Mouse (Mus musculus): ENCODE results near the gene Bahcc1.

The Bahcc1 gene

GRCm38 (mm10) chr11:120228911-120229437 is 3.8 kb upstream of the Bahcc1 start:
- WGBS = 32% methylated on average over 7 of the region's 7 CpGs

- WGBS = 3% methylated on average over 42 of the region's 42 CpGs
These were observed 2.6 kb upstream of the Bahcc1 start for GRCm38 (mm10) chr11:120229861-120230751.

- under 1% methylated on average over 58 of the region's 58 CpGs for WGBS
These were observed 1.8 kb upstream of the Bahcc1 start for GRCm38 (mm10) chr11:120230841-120231370.

GRCm38 (mm10) chr11:120231379-120231778 is 1.4 kb upstream of the Bahcc1 start:
- under 1% methylated on average over 27 of the region's 27 CpGs for WGBS

- WGBS = under 1% methylated on average over 51 of the region's 51 CpGs
These were observed 841 bp downstream of the Bahcc1 start for GRCm38 (mm10) chr11:120233441-120234135.

GRCm38 (mm10) chr11:120234136-120234775 is 1.5 kb downstream of the Bahcc1 start:
- under 1% methylated on average over 52 of the region's 52 CpGs for WGBS

- 1% methylated on average over 39 of the region's 39 CpGs for WGBS
These were observed 2.0 kb downstream of the Bahcc1 start for GRCm38 (mm10) chr11:120234776-120235181.

- 2% methylated on average over 40 of the region's 40 CpGs for WGBS
These were observed 2.8 kb downstream of the Bahcc1 start for GRCm38 (mm10) chr11:120235385-120236113.

- WGBS = 2% methylated on average over 13 of the region's 13 CpGs
These were observed 3.3 kb downstream of the Bahcc1 start for GRCm38 (mm10) chr11:120236114-120236437.

GRCm38 (mm10) chr11:120236438-120237165 is 3.9 kb downstream of the Bahcc1 start:
- WGBS = under 1% methylated on average over 95 of the region's 96 CpGs

- WGBS = under 1% methylated on average over 89 of the region's 89 CpGs
These were observed 4.7 kb downstream of the Bahcc1 start for GRCm38 (mm10) chr11:120237166-120238131.

GRCm38 (mm10) chr11:120238306-120238705 is 5.6 kb downstream of the Bahcc1 start:
- WGBS = 31% methylated on average over 8 of the region's 8 CpGs

- 25% methylated on average over 8 of the region's 8 CpGs for WGBS
These were observed 6.1 kb downstream of the Bahcc1 start for GRCm38 (mm10) chr11:120238751-120239359.

GRCm38 (mm10) chr11:120239581-120239991 is 6.8 kb downstream of the Bahcc1 start:
- 21% methylated on average over 11 of the region's 11 CpGs for WGBS

GRCm38 (mm10) chr11:120240206-120240605 is 7.5 kb downstream of the Bahcc1 start:
- 8% methylated on average over 10 of the region's 10 CpGs for WGBS

GRCm38 (mm10) chr11:120240941-120241890 is 8.5 kb downstream of the Bahcc1 start:
- 26% methylated on average over 29 of the region's 29 CpGs for WGBS

GRCm38 (mm10) chr11:120241981-120242725 is 9.4 kb downstream of the Bahcc1 start:
- 75% methylated on average over 6 of the region's 6 CpGs for WGBS

Data from cerebral cortex, adult 2 months (tissue).